Mouse (Mus musculus): ENCODE measurements around the gene Erv3.

- TF ChIP-seq POLR2A (IDR thresholded peaks at IDR 0.05; ENCODE audit: low read depth, low read length) (no peak), CTCF (conservative IDR thresholded peaks at IDR 0.05; ENCODE audit: insufficient read depth, insufficient read length, low read depth, low read length) (no peak)
Measured at GRCm38 (mm10) chr2:131873376-131873775, 13.8 kb upstream of the Erv3 start.
